Mouse (Mus musculus) stomach, embryonic 14.5 days (tissue): ENCODE data around the gene Trim62. TPM values are rescaled to one million over a fixed set of nuclear protein-coding genes. Genes with fewer than 3 reads are reported as not detected.

Experiments
- ATAC-seq: fragments of 200-750 bp; cut with Nextera tagmentation; 2 replicates; pipeline ENCODE4 v1.8.0; 2017; ENCODE audit warnings: low read depth, moderate TSS enrichment; ENCODE audit not compliant: insufficient number of reproducible peaks, insufficient read depth, low FRiP score
- H3K27ac ChIP-seq: fragments of 300-500 bp; sonication (generic); 2 replicates; pipeline ENCODE4 v1.5.1; 2014; ENCODE audit warnings: mild to moderate bottlenecking, low read length, moderate library complexity, mixed read lengths
- H3K27me3 ChIP-seq: fragments of 300-500 bp; sonication (generic); 2 replicates; pipeline ENCODE4 v1.6.1; 2014; ENCODE audit warnings: low read length, control low read depth, mixed read lengths; ENCODE audit not compliant: control insufficient read depth, insufficient read depth
- H3K36me3 ChIP-seq: fragments of 300-500 bp; sonication (generic); 2 replicates; pipeline ENCODE4 v1.6.1; 2014; ENCODE audit warnings: mild to moderate bottlenecking, control low read depth, low read length, moderate library complexity, mixed read lengths; ENCODE audit not compliant: control insufficient read depth, insufficient read depth
- H3K4me1 ChIP-seq: fragments of 300-500 bp; sonication (generic); 2 replicates; pipeline ENCODE4 v1.6.1; 2014; ENCODE audit warnings: low read length, control low read depth, mixed read lengths; ENCODE audit not compliant: control insufficient read depth, insufficient read depth
- H3K4me2 ChIP-seq: fragments of 300-500 bp; sonication (generic); replicated peaks from 2 replicates; pipeline ENCODE4 v1.6.1; 2014; ENCODE audit warnings: low read depth, low read length, control low read depth
- H3K4me3 ChIP-seq: fragments of 300-500 bp; sonication (generic); 2 replicates; pipeline ENCODE4 v1.5.1; 2014; ENCODE audit warnings: low read depth, low read length, control low read depth
- H3K9ac ChIP-seq: fragments of 300-500 bp; sonication (generic); replicated peaks from 2 replicates; pipeline ENCODE4 v1.6.1; 2014; ENCODE audit warnings: low read depth, mild to moderate bottlenecking, control low read depth, low read length, moderate library complexity, mixed read lengths
- H3K9me3 ChIP-seq: fragments of 300-500 bp; sonication (generic); 2 replicates; pipeline ENCODE4 v1.6.1; 2016; ENCODE audit warnings: low read depth, low read length, control low read depth; ENCODE audit not compliant: control insufficient read depth
- WGBS: fragments of 180-500 bp; shearing (Covaris S2); extraction: QIAGEN DNeasy Blood & Tissue Kit; methylation state at CpG from one replicate; pipeline ENCODE4 v1.1.7; 2014; 5-methylcytosine and 5-hydroxymethylcytosine counted together
- polyA plus RNA-seq: library from polyadenylated mRNA; unstranded; fragments of >200 nt; fragmentation: Nextera tagmentation; extraction: Ambion mirVana; gene quantifications from 2 replicates; pipeline ENCODE4 v1.2.1, GENCODE M21; 2014

Gene Trim62
- polyA plus RNA-seq, 1 experiment from 2014 or later, result 5.2 TPM

DNA sequence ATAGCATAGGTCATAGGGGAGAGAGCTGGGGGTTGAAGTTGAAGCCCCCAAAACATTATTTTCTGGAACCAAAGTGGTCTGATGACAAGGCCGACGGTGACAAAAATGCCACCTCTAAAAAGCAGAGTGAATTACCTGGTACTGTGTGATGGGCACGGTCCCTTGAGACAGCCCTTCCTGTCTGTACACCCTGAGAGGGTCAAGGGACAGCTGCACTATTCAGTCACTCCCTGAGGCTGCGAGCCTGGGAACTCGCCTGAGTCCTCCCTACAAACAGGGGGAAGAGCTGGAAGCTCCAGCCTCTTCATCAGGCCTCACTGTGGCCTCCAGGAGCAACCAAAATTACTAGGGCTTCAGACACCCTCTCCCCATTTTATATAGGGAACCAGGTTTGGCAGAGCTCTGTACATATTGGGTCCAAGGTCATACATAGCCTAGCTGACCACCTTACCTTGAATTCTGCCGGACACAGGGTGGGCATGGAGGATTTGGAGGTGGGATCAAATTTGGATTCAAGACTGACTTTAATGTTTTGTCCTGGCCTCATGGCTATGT, 5.1 kb downstream of the Trim62 start:
- 89% methylated on average over 6 of the region's 6 CpGs for WGBS
- H3K9ac ChIP-seq, result no peak overlapping the region
- no peak overlapping the region for H3K27ac ChIP-seq
- no peaks in the 10 kb centered on the region for H3K27me3 ChIP-seq
- H3K4me1 ChIP-seq, result peaks cover 8% of the 10 kb centered on the region; the same call in 1 of the 2 replicates
- H3K9me3 ChIP-seq, result no peaks in the 10 kb centered on the region
- no peak overlapping the region for H3K4me3 ChIP-seq
- no peak for ATAC-seq
- H3K4me2 ChIP-seq, result no peak overlapping the region
- no peaks in the 10 kb centered on the region for H3K36me3 ChIP-seq

DNA sequence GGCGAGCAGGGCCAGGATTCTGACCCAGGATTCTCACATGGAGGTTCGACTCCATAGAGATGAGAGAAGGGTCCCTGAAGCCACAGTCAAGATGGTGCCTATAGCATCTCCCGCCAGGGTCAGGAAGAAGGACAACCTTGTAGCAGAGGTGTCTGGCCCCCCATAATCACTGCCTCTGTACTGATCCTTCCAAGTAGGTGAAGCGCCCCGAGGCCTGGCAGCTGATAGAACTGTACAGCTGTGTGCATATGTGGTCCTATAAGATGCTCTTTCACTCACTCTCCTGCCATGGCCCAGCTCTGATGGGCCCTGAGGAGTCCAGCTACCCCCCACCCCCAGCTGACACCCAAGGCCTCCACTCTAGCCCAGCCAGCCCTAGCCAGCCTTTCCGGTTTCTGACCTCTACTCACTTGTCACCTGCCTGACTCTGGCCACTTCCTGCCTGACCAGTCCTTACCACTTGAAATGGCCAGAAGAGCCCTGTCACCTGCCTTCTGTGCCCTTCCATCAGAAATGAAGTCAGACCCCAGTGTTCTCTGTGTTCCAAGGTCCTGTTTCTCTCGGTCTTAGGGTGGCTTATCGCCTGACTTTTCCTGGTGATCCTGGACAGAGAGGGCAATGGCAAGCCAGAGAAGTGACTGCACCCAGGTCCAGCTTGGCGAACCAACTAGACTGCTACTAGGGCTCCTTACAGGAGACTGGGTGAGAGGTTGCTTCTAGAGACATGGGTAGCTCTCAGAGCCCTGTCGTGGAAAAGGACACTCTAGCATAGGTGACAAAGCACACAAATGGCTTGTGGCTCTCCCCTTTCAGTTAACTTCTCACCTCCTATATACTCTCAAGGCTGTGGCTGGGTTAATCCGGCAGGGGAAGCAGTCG, 6.6 kb downstream of the Trim62 start:
- Histone ChIP-seq H3K4me2 (no peak overlapping the region), H3K27me3 (no peaks in the 10 kb centered on the region), H3K27ac (no peak overlapping the region), H3K4me3 (no peak overlapping the region), H3K4me1 (peaks cover 4% of the 10 kb centered on the region; the same call in 1 of the 2 replicates), H3K36me3 (no peaks in the 10 kb centered on the region), H3K9ac (no peak overlapping the region), H3K9me3 (no peaks in the 10 kb centered on the region)
- 76% methylated on average over 12 of the region's 12 CpGs for WGBS
- ATAC-seq, result no peak

DNA sequence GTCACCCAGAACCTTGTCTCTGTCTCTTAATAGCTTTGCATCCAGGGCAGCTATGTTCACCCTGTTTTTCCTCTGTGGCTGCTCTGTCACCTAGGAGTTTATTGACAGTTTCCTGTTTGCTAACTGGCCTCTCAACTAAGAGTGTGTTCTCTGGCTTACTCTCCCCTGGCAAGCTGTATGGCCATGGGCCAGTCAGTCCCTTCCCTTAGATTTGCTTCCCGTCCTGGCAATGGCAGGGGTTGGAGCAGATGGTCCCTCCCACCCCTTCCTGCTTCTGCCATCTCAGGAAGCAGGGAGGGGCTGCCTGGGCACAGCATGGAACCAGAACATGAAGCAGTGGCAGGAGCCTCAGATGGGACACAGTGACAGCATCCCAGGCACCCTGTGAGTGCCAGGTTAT, 7.8 kb downstream of the Trim62 start:
- no peak overlapping the region for H3K4me3 ChIP-seq
- no peak for ATAC-seq
- no peak overlapping the region for H3K4me2 ChIP-seq
- H3K4me1 ChIP-seq, result peaks cover 4% of the 10 kb centered on the region; the same call in 1 of the 2 replicates
- no peaks in the 10 kb centered on the region for H3K9me3 ChIP-seq
- H3K36me3 ChIP-seq, result no peaks in the 10 kb centered on the region
- WGBS, result 8% methylated on average over 1 of the region's 1 CpGs
- no peaks in the 10 kb centered on the region for H3K27me3 ChIP-seq
- no peak overlapping the region for H3K9ac ChIP-seq
- H3K27ac ChIP-seq, result no peak overlapping the region

DNA sequence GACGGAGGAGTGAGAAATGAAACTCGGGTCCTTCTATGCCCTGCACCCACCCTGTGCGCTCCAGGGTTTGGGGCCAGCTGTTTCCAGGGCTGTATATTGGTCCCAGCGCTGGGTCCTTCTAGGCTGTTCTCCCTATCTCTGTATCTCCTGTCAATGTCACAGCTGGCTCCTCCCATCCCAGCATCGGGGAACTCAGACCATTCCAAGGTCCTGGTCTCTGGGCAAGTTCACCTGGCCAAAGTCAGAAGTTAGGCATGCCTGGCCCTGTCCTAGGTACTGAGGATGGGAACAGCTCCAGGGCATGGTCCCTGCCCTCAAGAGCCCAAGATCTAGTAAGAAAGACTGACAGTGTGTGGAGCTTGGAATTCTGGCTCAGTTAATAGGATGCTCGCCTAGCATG, 8.4 kb downstream of the Trim62 start:
- no peak overlapping the region for H3K4me2 ChIP-seq
- peaks cover 3% of the 10 kb centered on the region; the same call in 1 of the 2 replicates for H3K4me1 ChIP-seq
- 78% methylated on average over 6 of the region's 6 CpGs for WGBS
- ATAC-seq, result no peak
- no peak overlapping the region for H3K4me3 ChIP-seq
- no peaks in the 10 kb centered on the region for H3K27me3 ChIP-seq
- no peaks in the 10 kb centered on the region for H3K9me3 ChIP-seq
- H3K36me3 ChIP-seq, result no peaks in the 10 kb centered on the region
- H3K27ac ChIP-seq, result no peak overlapping the region
- H3K9ac ChIP-seq, result no peak overlapping the region

DNA sequence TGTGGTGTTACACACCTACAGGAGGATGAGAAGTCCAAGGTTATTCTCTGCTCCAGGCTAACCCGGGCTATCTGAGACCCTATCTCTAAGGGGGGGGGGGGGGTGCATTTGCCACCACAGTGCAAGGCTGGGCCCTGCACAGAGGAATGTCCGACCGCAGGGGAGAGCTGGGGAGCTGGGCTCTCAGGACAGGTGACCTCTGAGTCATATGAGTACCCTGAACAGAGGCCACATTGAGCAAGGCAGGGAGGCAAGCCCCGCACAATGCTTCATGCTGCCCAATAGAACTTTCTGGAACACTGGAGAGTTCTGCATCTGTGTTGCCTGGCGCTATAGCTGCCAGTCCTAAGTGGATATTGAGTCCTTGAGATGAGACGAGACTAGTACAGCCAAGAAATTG, 8.8 kb downstream of the Trim62 start:
- no peak for ATAC-seq
- no peaks in the 10 kb centered on the region for H3K4me1 ChIP-seq
- no peaks in the 10 kb centered on the region for H3K27me3 ChIP-seq
- no peak overlapping the region for H3K27ac ChIP-seq
- 80% methylated on average over 6 of the region's 6 CpGs for WGBS
- H3K36me3 ChIP-seq, result no peaks in the 10 kb centered on the region
- H3K9ac ChIP-seq, result no peak overlapping the region
- H3K4me3 ChIP-seq, result no peak overlapping the region
- no peak overlapping the region for H3K4me2 ChIP-seq
- H3K9me3 ChIP-seq, result no peaks in the 10 kb centered on the region

DNA sequence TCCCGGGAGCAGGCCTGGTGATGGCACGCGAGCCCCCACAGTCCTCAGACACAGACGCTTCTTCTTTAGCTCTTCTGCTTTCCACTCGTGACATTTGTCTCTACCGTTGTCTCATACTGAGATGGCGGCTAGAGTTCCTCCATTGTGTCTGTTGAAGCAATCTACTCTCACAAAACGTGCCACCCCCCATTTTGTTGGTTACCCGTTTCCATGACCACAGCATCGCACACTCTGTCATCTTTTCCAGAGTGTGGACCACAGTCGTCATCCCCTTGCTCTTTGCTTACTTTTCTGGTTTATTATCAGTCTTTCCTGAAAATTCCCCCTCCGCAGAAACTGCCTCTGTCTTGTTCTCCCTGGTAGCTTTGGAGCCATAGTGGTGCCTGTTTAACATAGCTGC, 10.7 kb downstream of the Trim62 start:
- 78% methylated on average over 12 of the region's 12 CpGs for WGBS
- peaks cover 14% of the 10 kb centered on the region for H3K4me1 ChIP-seq
- no peaks in the 10 kb centered on the region for H3K9me3 ChIP-seq
- ATAC-seq, result no peak
- H3K4me2 ChIP-seq, result no peak overlapping the region
- no peaks in the 10 kb centered on the region for H3K27me3 ChIP-seq
- H3K9ac ChIP-seq, result no peak overlapping the region
- no peak overlapping the region for H3K4me3 ChIP-seq
- H3K36me3 ChIP-seq, result no peaks in the 10 kb centered on the region
- no peak overlapping the region for H3K27ac ChIP-seq

DNA sequence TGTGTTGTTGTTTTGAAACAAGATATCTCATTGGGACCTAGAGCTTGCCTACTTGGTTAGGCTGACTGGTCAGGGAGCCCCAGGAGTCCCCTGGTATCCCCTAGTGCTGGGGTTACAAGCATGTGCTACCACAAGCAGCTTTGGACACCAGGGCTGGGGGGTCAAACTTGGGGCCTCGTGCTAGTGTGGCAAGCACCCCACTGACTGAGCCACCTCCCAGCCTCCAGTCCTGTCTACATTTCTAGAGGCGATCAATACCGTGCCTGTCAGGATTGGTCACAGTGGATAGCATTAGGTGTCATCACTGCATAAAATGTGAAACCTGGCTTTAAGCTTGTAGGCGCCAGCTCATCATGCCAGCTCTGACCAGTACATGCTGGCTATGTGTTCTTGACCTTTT, 12.5 kb downstream of the Trim62 start:
- Histone ChIP-seq H3K9ac (no peak overlapping the region), H3K36me3 (no peaks in the 10 kb centered on the region), H3K27ac (no peak overlapping the region), H3K4me1 (peaks cover 24% of the 10 kb centered on the region), H3K9me3 (no peaks in the 10 kb centered on the region), H3K27me3 (no peaks in the 10 kb centered on the region), H3K4me3 (no peak overlapping the region), H3K4me2 (no peak overlapping the region)
- WGBS, result 95% methylated on average over 4 of the region's 4 CpGs
- no peak for ATAC-seq

DNA sequence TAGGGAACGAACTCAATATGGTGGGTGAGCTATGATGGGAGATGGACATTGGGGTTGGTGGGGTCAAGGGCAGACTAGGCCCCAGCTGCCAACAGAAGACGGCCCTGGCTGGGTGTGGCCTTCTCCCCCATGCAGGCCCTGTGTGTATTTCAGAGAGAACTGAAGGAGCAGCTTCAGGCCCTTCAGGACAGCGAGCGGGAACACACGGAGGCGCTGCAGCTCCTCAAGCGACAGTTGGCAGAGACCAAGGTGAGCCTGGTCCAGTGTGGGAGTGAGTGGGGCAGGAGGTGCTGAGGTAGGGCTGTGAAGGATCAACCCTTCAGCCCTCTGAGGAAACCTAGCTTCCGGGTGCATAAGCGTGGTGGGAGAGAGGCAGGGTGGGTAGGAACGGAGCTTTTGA, 13.3 kb downstream of the Trim62 start:
- H3K27me3 ChIP-seq, result no peaks in the 10 kb centered on the region
- 91% methylated on average over 10 of the region's 10 CpGs for WGBS
- H3K4me3 ChIP-seq, result no peak overlapping the region
- no peak overlapping the region for H3K9ac ChIP-seq
- H3K9me3 ChIP-seq, result no peaks in the 10 kb centered on the region
- H3K4me1 ChIP-seq, result peaks cover 24% of the 10 kb centered on the region
- H3K4me2 ChIP-seq, result no peak overlapping the region
- no peak overlapping the region for H3K27ac ChIP-seq
- H3K36me3 ChIP-seq, result no peaks in the 10 kb centered on the region
- no peak for ATAC-seq
